Mouse (Mus musculus): Measurements from ENCODE around the gene Icam1. TPM values are rescaled to one million over a fixed set of nuclear protein-coding genes. Genes with fewer than 3 reads are reported as not detected.

Gene Icam1
- total and polyA plus RNA-seq, 3 experiments = 70.6 to 202 (median 102) TPM

- Histone ChIP-seq H3K9me3 (replicated peaks; ENCODE audit: low read length) (no peaks in the 10 kb centered on the region), H3K4me1 (ENCODE audit: control insufficient read depth in 1 of 2, insufficient read depth in 2 of 2) (peaks cover 7 to 15% of the 10 kb centered on the region in 2 experiments; a peak in 3 of 4 replicates), H3K36me3 (replicated peaks in 1 of 2; ENCODE audit: control insufficient read depth in 1 of 2, insufficient read depth in 1 of 2, low read length in 1 of 2) (peaks cover 16 to 23% of the 10 kb centered on the region in 2 experiments), H3K27ac (ENCODE audit: insufficient read depth, low read depth) (no peak overlapping the region), H3K4me3 (replicated peaks in 1 of 3; ENCODE audit: low read depth in 2 of 3, low read length in 2 of 3, poor library complexity in 1 of 3) (no peak overlapping the region), H3K9ac (ENCODE audit: insufficient read depth, low read depth) (no peak overlapping the region), H3K27me3 (replicated peaks) (no peaks in the 10 kb centered on the region), H3K4me2 (ENCODE audit: insufficient read depth, low read depth, poor library complexity, severe bottlenecking) (no peak overlapping the region), H3K79me2 (replicated peaks; ENCODE audit: control insufficient read depth, extremely low read depth, insufficient read depth, poor library complexity, severe bottlenecking) (peaks cover 15% of the 10 kb centered on the region)
- dilution Hi-C loops (cut with MboI; ENCODE audit: extremely low pct_ligation_motif_present, extremely low pct_unique_long_range_greater_than_20kb, low sequenced_read_pairs) (no loop called here), in situ Hi-C loops (cut with MboI; ENCODE audit: low pct_ligation_motif_present, low pct_unique_long_range_greater_than_20kb, low sequenced_read_pairs) (loop anchor here (10.0 kb wide), 1 partner anchor 132 kb away; the partner anchor contains the start of gene Cdc37)
- TF ChIP-seq ZNF384 (IDR thresholded peaks at IDR 0.05; ENCODE audit: low read depth, low read length) = no peak
- peak; percentile 14 for TF ChIP-seq RAD21 (IDR thresholded peaks at IDR 0.05; ENCODE audit: low read depth, low read length)
- peak in 1 of 2 experiments; percentile 35; a peak in 2 of 4 replicates for TF ChIP-seq CTCF (conservative IDR thresholded peaks at IDR 0.05 in 1 of 2, IDR thresholded peaks at IDR 0.05 in 1 of 2; ENCODE audit: low read depth in 2 of 2, low read length in 2 of 2)
- no peak for TF ChIP-seq ETS1 (conservative IDR thresholded peaks at IDR 0.05; ENCODE audit: low read depth, low read length)
- DNase-seq (ENCODE audit: extremely low read depth) = no peak
Observed at GRCm38 (mm10) chr9:21012368-21012767, 3.4 kb upstream of the Icam1 start.

- no peaks in the 10 kb centered on the region for H3K27me3 ChIP-seq (replicated peaks)
- peaks cover 15 to 27% of the 10 kb centered on the region in 2 experiments for H3K36me3 ChIP-seq (replicated peaks in 1 of 2; ENCODE audit: control insufficient read depth in 1 of 2, insufficient read depth in 1 of 2, low read length in 1 of 2)
- peaks cover 38% of the 10 kb centered on the region for H3K79me2 ChIP-seq (replicated peaks; ENCODE audit: control insufficient read depth, extremely low read depth, insufficient read depth, poor library complexity, severe bottlenecking)
- DNase-seq (ENCODE audit: extremely low read depth) = peak; percentile 75
- H3K4me3 ChIP-seq (replicated peaks in 1 of 3; ENCODE audit: low read depth in 2 of 3, low read length in 2 of 3, poor library complexity in 1 of 3) = peak overlapping the region; percentile 51 to 69 (median 60)
- H3K27ac ChIP-seq (ENCODE audit: insufficient read depth, low read depth) = peak overlapping the region; percentile 77
- dilution Hi-C loops (cut with MboI; ENCODE audit: extremely low pct_ligation_motif_present, extremely low pct_unique_long_range_greater_than_20kb, low sequenced_read_pairs) (no loop called here), in situ Hi-C loops (cut with MboI; ENCODE audit: low pct_ligation_motif_present, low pct_unique_long_range_greater_than_20kb, low sequenced_read_pairs) (loop anchor here (10.0 kb wide), 1 partner anchor 130 kb away; the partner anchor contains the start of gene Cdc37)
- peaks cover 17 to 33% of the 10 kb centered on the region in 2 experiments for H3K4me1 ChIP-seq (ENCODE audit: control insufficient read depth in 1 of 2, insufficient read depth in 2 of 2)
- H3K9me3 ChIP-seq (replicated peaks; ENCODE audit: low read length) = no peaks in the 10 kb centered on the region
- peak overlapping the region; percentile 54 for H3K4me2 ChIP-seq (ENCODE audit: insufficient read depth, low read depth, poor library complexity, severe bottlenecking)
- peak overlapping the region; percentile 32 for H3K9ac ChIP-seq (ENCODE audit: insufficient read depth, low read depth)
- TF ChIP-seq USF2 (conservative IDR thresholded peaks at IDR 0.05; ENCODE audit: low read depth, low read length) (no peak), NRF1 (IDR thresholded peaks at IDR 0.05; ENCODE audit: low read depth, low read length) (no peak), TBP (conservative IDR thresholded peaks at IDR 0.05; ENCODE audit: low read depth, low read length) (no peak; the same call in 1 of the 2 replicates), NELFE (IDR thresholded peaks at IDR 0.05; ENCODE audit: low read depth, low read length) (peak; percentile 38), CHD1 (IDR thresholded peaks at IDR 0.05; ENCODE audit: low read depth, low read length) (no peak), SMC3 (IDR thresholded peaks at IDR 0.05; ENCODE audit: low read depth, low read length) (no peak), POLR2A (IDR thresholded peaks at IDR 0.05; ENCODE audit: low read depth, low read length) (no peak; the same call in 1 of the 2 replicates), MXI1 (IDR thresholded peaks at IDR 0.05; ENCODE audit: low read depth, low read length) (peak; percentile 86), KAT2A (IDR thresholded peaks at IDR 0.05; ENCODE audit: insufficient replicate concordance, low read length) (no peak), RAD21 (IDR thresholded peaks at IDR 0.05; ENCODE audit: low read depth, low read length) (no peak), CTCF (conservative IDR thresholded peaks at IDR 0.05 in 1 of 2, IDR thresholded peaks at IDR 0.05 in 1 of 2; ENCODE audit: low read depth in 2 of 2, low read length in 2 of 2) (no peak), ELF1 (IDR thresholded peaks at IDR 0.05; ENCODE audit: low read depth, low read length) (peak; percentile 80), ZKSCAN1 (IDR thresholded peaks at IDR 0.05; ENCODE audit: borderline replicate concordance, low read depth, low read length) (no peak), JUN (IDR thresholded peaks at IDR 0.05; ENCODE audit: insufficient read depth, low read depth, low read length) (no peak), BHLHE40 (IDR thresholded peaks at IDR 0.05; ENCODE audit: low read depth, low read length) (peak; percentile 85), MAZ (IDR thresholded peaks at IDR 0.05; ENCODE audit: low read depth, low read length) (peak; percentile 65; the same call in 1 of the 2 replicates), E2F4 (IDR thresholded peaks at IDR 0.05; ENCODE audit: insufficient replicate concordance, low read depth, low read length) (no peak), CHD2 (IDR thresholded peaks at IDR 0.05; ENCODE audit: low read length) (peak; percentile 78), RCOR1 (conservative IDR thresholded peaks at IDR 0.05; ENCODE audit: low read depth, low read length) (no peak; the same call in 1 of the 2 replicates), SIN3A (IDR thresholded peaks at IDR 0.05; ENCODE audit: low read length) (peak; percentile 92), ZC3H11A (IDR thresholded peaks at IDR 0.05; ENCODE audit: low read depth, low read length) (no peak), TCF12 (IDR thresholded peaks at IDR 0.05; ENCODE audit: low read depth, low read length) (0 out of 2 replicates have a peak, but pooled peaks have one; percentile 22), HCFC1 (IDR thresholded peaks at IDR 0.05; ENCODE audit: low read depth, low read length) (peak; percentile 50; the same call in 1 of the 2 replicates), MYC (IDR thresholded peaks at IDR 0.05; ENCODE audit: low read depth, low read length) (peak; percentile 48; the same call in 1 of the 2 replicates), ZMIZ1 (IDR thresholded peaks at IDR 0.05; ENCODE audit: low read depth, low read length) (peak; percentile 24; the same call in 1 of the 2 replicates), POLR2AphosphoS2 (IDR thresholded peaks at IDR 0.05; ENCODE audit: low read depth, low read length) (no peak), ZNF384 (IDR thresholded peaks at IDR 0.05; ENCODE audit: low read depth, low read length) (no peak), ETS1 (conservative IDR thresholded peaks at IDR 0.05; ENCODE audit: low read depth, low read length) (peak; percentile 18; the same call in 1 of the 2 replicates)
Observed at GRCm38 (mm10) chr9:21014691-21015570, 854 bp upstream of the Icam1 start.

Measured in CH12.LX (cell line).